Mouse (Mus musculus) bone marrow macrophage, adult 2 months (primary cell): ENCODE results near the gene Gm20388.

ENCODE experiments used
- CTCF ChIP-seq: IDR thresholded peaks from 2 replicates; pipeline ENCODE4 v1.5.1; 2012; ENCODE audit warnings: low read depth, mild to moderate bottlenecking, low read length, moderate library complexity
- POLR2A ChIP-seq: IDR thresholded peaks from 2 replicates; pipeline ENCODE4 v1.6.1; 2012; ENCODE audit warnings: mild to moderate bottlenecking, low read depth, low read length, borderline replicate concordance

DNA sequence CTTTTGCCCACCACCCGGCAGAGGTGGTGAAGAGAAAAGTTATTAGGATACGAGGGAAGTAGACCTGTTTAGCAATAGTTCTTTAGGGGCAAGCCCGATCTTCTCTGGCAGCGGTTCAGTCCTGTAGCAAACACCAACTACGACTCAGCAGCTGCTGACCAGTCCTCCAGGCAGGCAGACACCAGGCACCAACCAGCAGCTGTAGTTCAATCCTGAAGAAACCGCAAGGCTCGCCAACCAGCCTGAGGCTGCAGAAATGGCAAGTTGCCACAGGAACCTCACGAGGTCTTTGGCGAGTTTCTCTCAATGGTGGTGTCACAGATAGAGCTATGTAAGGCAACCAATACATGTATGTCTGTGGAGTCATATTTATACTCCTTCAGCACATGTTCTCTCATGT lies 3202.3 kb downstream of the Gm20388 start:
- TF ChIP-seq CTCF, result no peak
- TF ChIP-seq POLR2A, result no peak
